Mouse (Mus musculus) CH12.LX (cell line): Measurements from ENCODE around the gene Drd1. TPM values are rescaled to one million over a fixed set of nuclear protein-coding genes. Genes with fewer than 3 reads are reported as not detected.

Experiments used
- DNase-seq: peaks from one replicate; pipeline ENCODE4 v3.0.0-alpha.2; 2013; ENCODE audit errors: extremely low read depth
- H3K27ac ChIP-seq: 2 replicates; pipeline ENCODE4 v1.5.1; 2012; ENCODE audit warnings: low read depth, mild to moderate bottlenecking, control low read depth, moderate library complexity; ENCODE audit not compliant: insufficient read depth
- H3K27me3 ChIP-seq: replicated peaks from 2 replicates; pipeline ENCODE3; 2012; ENCODE audit warnings: inconsistent platforms
- H3K36me3 ChIP-seq, 2 experiments: replicated peaks in 1 of 2; 2 replicates each; pipeline versions ENCODE3 to v1.6.1; 2012; ENCODE audit warnings: inconsistent platforms in 1 of 2, low read length in 1 of 2, mild to moderate bottlenecking in 1 of 2, mixed read lengths in 1 of 2, moderate library complexity in 1 of 2; ENCODE audit not compliant: control insufficient read depth in 1 of 2, insufficient read depth in 1 of 2
- H3K4me1 ChIP-seq, 2 experiments: 2 replicates each; pipeline ENCODE4 v1.6.1; 2012; ENCODE audit warnings: inconsistent platforms in 1 of 2, moderate library complexity in 1 of 2; ENCODE audit not compliant: insufficient read depth in 2 of 2, control insufficient read depth in 1 of 2
- H3K4me2 ChIP-seq: 2 replicates; pipeline ENCODE4 v1.6.1; 2012; ENCODE audit warnings: low read depth, mild to moderate bottlenecking, control low read depth; ENCODE audit not compliant: poor library complexity, insufficient read depth, severe bottlenecking
- H3K4me3 ChIP-seq, 3 experiments: fragments of 150-350 bp in 1 of 3; sonication (generic) in 1 of 3; replicated peaks in 1 of 3; 2 replicates each; pipeline versions ENCODE3 to v1.5.1; 2011 to 2012; ENCODE audit warnings: low read depth in 2 of 3, low read length in 2 of 3, mild to moderate bottlenecking in 2 of 3, moderate library complexity in 2 of 3, control low read depth in 1 of 3, improper control_type of control experiment in 1 of 3, inconsistent platforms in 1 of 3, mixed read lengths in 1 of 3; ENCODE audit not compliant: poor library complexity in 1 of 3
- H3K79me2 ChIP-seq: replicated peaks from 2 replicates; pipeline ENCODE4 v1.6.1; 2012; ENCODE audit warnings: mild to moderate bottlenecking, moderate library complexity; ENCODE audit not compliant: control insufficient read depth, poor library complexity, insufficient read depth, severe bottlenecking; ENCODE audit errors: extremely low read depth
- H3K9ac ChIP-seq: 2 replicates; pipeline ENCODE4 v1.6.1; 2012; ENCODE audit warnings: low read depth, mild to moderate bottlenecking, control low read depth, moderate library complexity; ENCODE audit not compliant: insufficient read depth
- H3K9me3 ChIP-seq: replicated peaks from 2 replicates; pipeline ENCODE3; 2012; ENCODE audit warnings: low read length, inconsistent platforms, mixed read lengths
- E2F4 ChIP-seq: IDR thresholded peaks from 2 replicates; pipeline ENCODE4 v1.6.1; 2011; ENCODE audit warnings: low read depth, low read length, improper control_type of control experiment; ENCODE audit not compliant: insufficient replicate concordance
- EP300 ChIP-seq: IDR thresholded peaks from 2 replicates; pipeline ENCODE4 v1.6.1; 2011; ENCODE audit warnings: low read length, improper control_type of control experiment
- ETS1 ChIP-seq: conservative IDR thresholded peaks from 2 replicates; pipeline ENCODE4 v1.6.1; 2012; ENCODE audit warnings: low read depth, mild to moderate bottlenecking, inconsistent platforms, low read length, improper control_type of control experiment, moderate library complexity
- IRF4 ChIP-seq: IDR thresholded peaks from 2 replicates; pipeline ENCODE4 v1.6.1; 2014; ENCODE audit warnings: low read depth, mild to moderate bottlenecking, inconsistent platforms, low read length, improper control_type of control experiment
- KAT2A ChIP-seq: IDR thresholded peaks from 2 replicates; pipeline ENCODE4 v1.6.1; 2012; ENCODE audit warnings: low read length, improper control_type of control experiment, inconsistent platforms; ENCODE audit not compliant: insufficient replicate concordance
- MAFK ChIP-seq: IDR thresholded peaks from 2 replicates; pipeline ENCODE4 v1.6.1; 2011; ENCODE audit warnings: low read length, improper control_type of control experiment; ENCODE audit not compliant: insufficient replicate concordance
- MAZ ChIP-seq: IDR thresholded peaks from 2 replicates; pipeline ENCODE4 v1.6.1; 2012; ENCODE audit warnings: low read depth, mild to moderate bottlenecking, inconsistent platforms, low read length, improper control_type of control experiment, moderate library complexity
- NRF1 ChIP-seq: IDR thresholded peaks from 2 replicates; pipeline ENCODE4 v1.6.1; 2014; ENCODE audit warnings: low read depth, mild to moderate bottlenecking, inconsistent platforms, low read length, improper control_type of control experiment, moderate library complexity
- RAD21 ChIP-seq: IDR thresholded peaks from 2 replicates; pipeline ENCODE4 v1.6.1; 2011; ENCODE audit warnings: low read depth, mild to moderate bottlenecking, low read length, improper control_type of control experiment, moderate library complexity
- SIN3A ChIP-seq: IDR thresholded peaks from 2 replicates; pipeline ENCODE4 v1.6.1; 2012; ENCODE audit warnings: low read length, improper control_type of control experiment, inconsistent platforms
- USF1 ChIP-seq: IDR thresholded peaks from 2 replicates; pipeline ENCODE4 v1.6.1; 2014; ENCODE audit warnings: low read depth, mild to moderate bottlenecking, inconsistent platforms, low read length, improper control_type of control experiment
- USF2 ChIP-seq: conservative IDR thresholded peaks from 2 replicates; pipeline ENCODE4 v1.6.1; 2011; ENCODE audit warnings: low read depth, low read length, improper control_type of control experiment
- dilution Hi-C: fragments of 300-500 bp; cut with MboI; formaldehyde crosslinking; loops from 2 replicates; pipeline ENCODE4 v1.14.3; 2020; ENCODE audit warnings: low sequenced_read_pairs; ENCODE audit not compliant: extremely low pct_unique_long_range_greater_than_20kb, extremely low pct_ligation_motif_present
- in situ Hi-C: fragments of 300-500 bp; cut with MboI; formaldehyde crosslinking; loops from 3 replicates; pipeline ENCODE4 v1.14.3; 2019; ENCODE audit warnings: low sequenced_read_pairs, low pct_ligation_motif_present, low pct_unique_long_range_greater_than_20kb, mixed read lengths
- polyA plus RNA-seq: library from polyadenylated mRNA; unstranded; fragments of >175 nt; gene quantifications from 2 replicates; pipeline ENCODE4 v1.2.1, GENCODE M21; 2012; ENCODE audit warnings: low read depth; ENCODE audit not compliant: insufficient read length
- total RNA-seq, 2 experiments: library from RNA; depleted of rRNA; stranded (reverse); fragments of 300-350 nt in 1 of 2; fragments of >200 nt in 1 of 2; gene quantifications; 2 replicates each; pipeline ENCODE4 v1.2.3; 2012 to 2014

Gene Drd1
- total and polyA plus RNA-seq, 3 experiments = not detected

DNA sequence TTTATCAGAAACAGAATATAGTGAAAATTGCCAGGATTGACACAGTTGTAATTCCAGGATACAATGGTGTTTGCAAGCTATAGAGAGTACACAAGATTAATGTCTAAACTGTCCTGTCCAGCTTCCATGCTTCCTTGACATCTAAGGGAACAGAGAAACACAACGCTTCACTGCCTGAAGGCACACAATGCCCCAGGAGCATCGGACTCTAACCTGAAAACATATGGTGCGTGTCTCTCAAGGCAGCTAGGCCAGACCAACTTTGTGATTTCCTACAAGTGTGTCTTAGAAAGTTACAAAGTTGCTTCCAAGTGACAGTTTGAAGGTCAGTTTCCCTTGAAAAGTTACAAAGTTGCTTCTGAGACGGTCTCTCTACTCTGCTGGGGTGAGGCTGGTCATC lies 41.7 kb upstream of the Drd1 start:
- H3K36me3 ChIP-seq = peaks cover 72 to 100% of the 10 kb centered on the region in 2 experiments
- no peak overlapping the region for H3K4me3 ChIP-seq
- H3K27me3 ChIP-seq = no peaks in the 10 kb centered on the region
- in situ Hi-C loops = no loop called here
- H3K27ac ChIP-seq = no peak overlapping the region
- TF ChIP-seq SIN3A = no peak
- TF ChIP-seq ETS1 = no peak
- no peak for TF ChIP-seq EP300
- dilution Hi-C loops = no loop called here
- H3K79me2 ChIP-seq = no peaks in the 10 kb centered on the region; the same call in 1 of the 2 replicates
- H3K4me2 ChIP-seq = no peak overlapping the region
- H3K9me3 ChIP-seq = no peaks in the 10 kb centered on the region
- H3K4me1 ChIP-seq = peaks cover 9 to 47% of the 10 kb centered on the region in 2 experiments
- no peak overlapping the region for H3K9ac ChIP-seq
- no peak for DNase-seq

DNA sequence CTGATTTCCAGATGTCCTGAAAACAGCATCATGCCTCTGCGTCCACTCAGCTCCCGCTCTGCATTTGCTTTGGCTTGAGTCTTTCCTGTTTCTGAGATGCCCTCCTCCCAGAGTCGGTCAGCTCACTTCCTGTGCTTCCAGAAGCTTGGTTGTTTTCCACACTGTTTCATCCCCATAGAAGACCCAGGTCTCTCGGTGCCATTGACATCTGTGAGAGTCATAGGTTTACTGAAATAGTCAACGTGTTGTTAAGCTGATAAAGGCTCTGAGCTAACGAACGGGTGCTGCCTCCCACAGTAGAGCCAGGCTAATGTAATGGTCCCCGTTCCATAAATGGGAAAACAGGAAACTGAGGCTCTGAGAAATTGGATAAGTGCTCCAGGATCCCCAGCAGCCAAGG lies 40.2 kb upstream of the Drd1 start:
- DNase-seq = no peak
- no peak overlapping the region for H3K4me3 ChIP-seq
- no peaks in the 10 kb centered on the region for H3K9me3 ChIP-seq
- peaks cover 80 to 100% of the 10 kb centered on the region in 2 experiments for H3K36me3 ChIP-seq
- H3K4me1 ChIP-seq = peaks cover 3 to 32% of the 10 kb centered on the region in 2 experiments; a peak in 2 of 4 replicates
- no peak overlapping the region for H3K27ac ChIP-seq
- no peak for TF ChIP-seq MAZ
- TF ChIP-seq E2F4 = no peak
- no peak for TF ChIP-seq MAFK
- no peak for TF ChIP-seq NRF1
- TF ChIP-seq KAT2A = no peak
- no peak for TF ChIP-seq RAD21
- H3K79me2 ChIP-seq = no peaks in the 10 kb centered on the region; the same call in 1 of the 2 replicates
- in situ Hi-C loops = no loop called here
- H3K4me2 ChIP-seq = no peak overlapping the region
- H3K27me3 ChIP-seq = no peaks in the 10 kb centered on the region
- H3K9ac ChIP-seq = no peak overlapping the region
- dilution Hi-C loops = no loop called here

DNA sequence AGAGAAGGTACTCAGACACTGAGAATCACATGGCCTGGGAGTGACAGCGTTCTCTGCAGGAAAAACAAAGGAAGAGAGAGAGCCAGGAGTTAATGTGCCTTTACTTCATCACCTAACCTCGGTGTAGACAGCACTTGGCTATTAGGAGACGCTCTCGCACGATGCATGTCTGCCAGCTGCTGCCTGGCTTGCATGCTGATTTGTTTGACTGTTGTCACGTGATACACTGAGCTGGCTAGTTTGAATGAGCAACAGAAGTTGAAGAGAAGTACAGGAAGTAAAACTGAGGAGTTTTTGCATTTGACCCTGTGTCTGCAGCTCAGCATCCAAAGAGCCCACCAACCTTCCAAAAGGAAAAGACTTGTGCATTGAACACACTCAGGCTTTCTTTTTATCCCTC lies 39.5 kb upstream of the Drd1 start:
- DNase-seq = no peak
- TF ChIP-seq ETS1 (no peak), USF1 (peak; percentile 42), USF2 (peak; percentile 51; the same call in 1 of the 2 replicates), IRF4 (no peak)
- H3K27me3 ChIP-seq = no peaks in the 10 kb centered on the region
- no peak overlapping the region for H3K9ac ChIP-seq
- peaks cover 3 to 28% of the 10 kb centered on the region in 2 experiments; a peak in 2 of 4 replicates for H3K4me1 ChIP-seq
- H3K4me2 ChIP-seq = no peak overlapping the region
- no peaks in the 10 kb centered on the region for H3K9me3 ChIP-seq
- no peaks in the 10 kb centered on the region; the same call in 1 of the 2 replicates for H3K79me2 ChIP-seq
- dilution Hi-C loops = no loop called here
- peaks cover 77 to 99% of the 10 kb centered on the region in 2 experiments for H3K36me3 ChIP-seq
- H3K27ac ChIP-seq = no peak overlapping the region
- H3K4me3 ChIP-seq = no peak overlapping the region
- in situ Hi-C loops = no loop called here
